Mouse (Mus musculus) kidney, adult 2 months (tissue): Measurements from ENCODE around the gene Atg13.

Source experiments
- CTCF ChIP-seq: fragments of 200-500 bp; conservative IDR thresholded peaks from 2 replicates; pipeline ENCODE4 v1.5.1; 2011; ENCODE audit warnings: low read depth, mild to moderate bottlenecking, control low read depth, low read length, moderate library complexity, mixed read lengths; ENCODE audit not compliant: insufficient read depth, insufficient read length
- POLR2A ChIP-seq: fragments of 200-500 bp; IDR thresholded peaks from one replicate; pipeline ENCODE4 v1.6.1; 2011; ENCODE audit warnings: low read depth, low read length, control low read depth

GRCm38 (mm10) chr2:91676961-91677360, 33.4 kb downstream of the Atg13 start:
- TF ChIP-seq POLR2A (no peak), CTCF (no peak)
